In genomic region chr3:127137508-127137907, GRCm38 (mm10) we compare ENCODE assay signal across 20 mouse cellular contexts.
DNase-seq lines count a peak whose midpoint lies in the region; ATAC-seq and TF ChIP-seq lines count a peak whose summit lies in the region.
"Had no signal": no experiment of that assay in that cellular context is flagged by ENCODE, and none has a peak within 500 bp of the region (broad histone marks: within the 10 kb centered on the region; RNA-seq: fewer than 3 reads in every experiment).

No protein-coding gene starts in this region.

- 56% methylated on average over 5 of the region's 5 CpGs for WGBS in forebrain, postnatal 0 days
- WGBS in forebrain, embryonic 12.5 days, result 67% methylated on average over 5 of the region's 5 CpGs
- 74% methylated on average over 5 of the region's 5 CpGs for WGBS in midbrain, embryonic 11.5 days
- 78% methylated on average over 5 of the region's 5 CpGs for whole genome bisulfite sequencing in midbrain, embryonic 10.5 days

- H3K4me3 ChIP-seq in forebrain, postnatal 0 days (ENCODE audit: low read depth, low read length), result no peak overlapping the region
- no peak overlapping the region for H3K4me3 ChIP-seq in forebrain, embryonic 12.5 days (replicated peaks)
- no peak overlapping the region for H3K4me3 ChIP-seq in midbrain, embryonic 11.5 days (ENCODE audit: low read depth, low read length)
- H3K4me3 ChIP-seq in midbrain, embryonic 10.5 days, result no peak overlapping the region
- H3K4me3 ChIP-seq: embryonic facial prominence, embryonic 12.5 days; heart, adult 2 months; heart, embryonic 15.5 days had no signal

- no peaks in the 10 kb centered on the region for H3K36me3 ChIP-seq in forebrain, postnatal 0 days (ENCODE audit: insufficient read depth)
- H3K36me3 ChIP-seq in forebrain, embryonic 12.5 days (replicated peaks), result no peaks in the 10 kb centered on the region
- no peaks in the 10 kb centered on the region for H3K36me3 ChIP-seq in midbrain, embryonic 11.5 days (ENCODE audit: control insufficient read depth, insufficient read depth, low read length)
- H3K36me3 ChIP-seq in midbrain, embryonic 10.5 days, result no peaks in the 10 kb centered on the region
- H3K36me3 ChIP-seq: embryonic facial prominence, embryonic 12.5 days; heart, embryonic 15.5 days had no signal

- no peaks in the 10 kb centered on the region for H3K27me3 ChIP-seq in forebrain, postnatal 0 days (ENCODE audit: insufficient read depth, low read length)
- H3K27me3 ChIP-seq in forebrain, embryonic 12.5 days, result no peaks in the 10 kb centered on the region
- no peaks in the 10 kb centered on the region for H3K27me3 ChIP-seq in midbrain, embryonic 11.5 days (ENCODE audit: control insufficient read depth, insufficient read depth, low read length)
- no peaks in the 10 kb centered on the region for H3K27me3 ChIP-seq in midbrain, embryonic 10.5 days (ENCODE audit: low read depth, poor library complexity, severe bottlenecking)
- H3K27me3 ChIP-seq: embryonic facial prominence, embryonic 12.5 days; heart, embryonic 15.5 days had no signal

- DNase-seq in forebrain, postnatal 0 days, result no peak
- DNase-seq in midbrain, embryonic 11.5 days (ENCODE audit: low spot score, missing footprints), result peak; percentile 54
- DNase-seq in midbrain, embryonic 10.5 days (ENCODE audit: low spot score), result no peak
- peak; percentile 80 for DNase-seq in Muller cell, postnatal 12 days (ENCODE audit: inconsistent ontology term)
- peak; percentile 88 for DNase-seq in brain, adult 2 months (ENCODE audit: low read depth, low spot score)
- no peak for DNase-seq in gastrocnemius, postnatal 14 days
- DNase-seq: adrenal gland, adult 2 months; adrenal gland, postnatal 25 days; cerebellum, postnatal 10 days; embryo, embryonic 11 days; gastrocnemius, postnatal 10 days; heart, adult 2 months; heart, postnatal 14 days; kidney, adult 2 months had no signal

- intact Hi-C loops in gastrocnemius, postnatal 14 days (cut with DNase I; ENCODE audit: low total_unique reads), result no loop called here

- TF ChIP-seq CTCF in forebrain, postnatal 0 days (IDR thresholded peaks at IDR 0.05; ENCODE audit: low read depth), result no peak

- no peak overlapping the region for H3K9ac ChIP-seq in forebrain, postnatal 0 days
- no peak overlapping the region for H3K9ac ChIP-seq in forebrain, embryonic 12.5 days
- no peak overlapping the region for H3K9ac ChIP-seq in midbrain, embryonic 11.5 days (ENCODE audit: low read length)
- H3K9ac ChIP-seq: embryonic facial prominence, embryonic 12.5 days; heart, embryonic 15.5 days; hindbrain, embryonic 14.5 days had no signal

- no peak overlapping the region for H3K4me2 ChIP-seq in forebrain, postnatal 0 days (ENCODE audit: low read depth)
- H3K4me2 ChIP-seq in forebrain, embryonic 12.5 days, result no peak overlapping the region
- no peak overlapping the region for H3K4me2 ChIP-seq in midbrain, embryonic 11.5 days
- H3K4me2 ChIP-seq: embryonic facial prominence, embryonic 12.5 days; heart, embryonic 11.5 days; heart, embryonic 15.5 days; hindbrain, embryonic 14.5 days had no signal

- ATAC-seq in forebrain, postnatal 0 days, result peak; percentile 58; the same call in 1 of the 2 replicates
- ATAC-seq in forebrain, embryonic 12.5 days (ENCODE audit: low FRiP score), result no peak
- ATAC-seq in midbrain, embryonic 11.5 days (ENCODE audit: low FRiP score), result no peak
- ATAC-seq: intestine, embryonic 16.5 days had no signal

- H3K27ac ChIP-seq in forebrain, postnatal 0 days (ENCODE audit: low read depth, low read length), result no peak overlapping the region
- no peak overlapping the region for H3K27ac ChIP-seq in forebrain, embryonic 12.5 days
- H3K27ac ChIP-seq in midbrain, embryonic 11.5 days (ENCODE audit: low read depth, low read length), result no peak overlapping the region
- no peak overlapping the region for H3K27ac ChIP-seq in midbrain, embryonic 10.5 days (replicated peaks)
- H3K27ac ChIP-seq: embryonic facial prominence, embryonic 12.5 days; heart, adult 2 months; heart, embryonic 15.5 days; hindbrain, embryonic 14.5 days had no signal

- H3K4me1 ChIP-seq in forebrain, postnatal 0 days (ENCODE audit: insufficient read depth), result no peaks in the 10 kb centered on the region
- H3K4me1 ChIP-seq in forebrain, embryonic 12.5 days, result peaks cover 6% of the 10 kb centered on the region; the same call in 1 of the 2 replicates
- H3K4me1 ChIP-seq in midbrain, embryonic 11.5 days (ENCODE audit: control insufficient read depth, insufficient read depth, low read length), result no peaks in the 10 kb centered on the region; the same call in 1 of the 2 replicates
- H3K4me1 ChIP-seq in midbrain, embryonic 10.5 days, result peaks cover 8% of the 10 kb centered on the region; the same call in 1 of the 2 replicates
- H3K4me1 ChIP-seq: embryonic facial prominence, embryonic 12.5 days; heart, embryonic 15.5 days had no signal

- H3K9me3 ChIP-seq in forebrain, postnatal 0 days (ENCODE audit: low read length), result no peaks in the 10 kb centered on the region
- H3K9me3 ChIP-seq in forebrain, embryonic 12.5 days, result no peaks in the 10 kb centered on the region
- no peaks in the 10 kb centered on the region for H3K9me3 ChIP-seq in midbrain, embryonic 11.5 days (ENCODE audit: control insufficient read depth, low read length)
- H3K9me3 ChIP-seq in midbrain, embryonic 10.5 days (replicated peaks), result no peaks in the 10 kb centered on the region
- H3K9me3 ChIP-seq: embryonic facial prominence, embryonic 12.5 days; heart, embryonic 15.5 days had no signal

Comparison
In these comparisons a context has a peak if more than half of its experiments do, and no peak if none do; other contexts are left out.
1. DNase-seq: peak in midbrain, embryonic 11.5 days (single experiment), Muller cell, postnatal 12 days (single experiment) and brain, adult 2 months (single experiment); none in forebrain, postnatal 0 days (single experiment), midbrain, embryonic 10.5 days (single experiment) and gastrocnemius, postnatal 14 days (single experiment).